Mouse (Mus musculus): ENCODE measurements at regions not wholly inside any gene's neighbourhood (a gene's known extent, or its start where the extent isn't known, plus 50 kb on each side); places are given as distances from the start of the nearest gene placed in this dataset.

DNA sequence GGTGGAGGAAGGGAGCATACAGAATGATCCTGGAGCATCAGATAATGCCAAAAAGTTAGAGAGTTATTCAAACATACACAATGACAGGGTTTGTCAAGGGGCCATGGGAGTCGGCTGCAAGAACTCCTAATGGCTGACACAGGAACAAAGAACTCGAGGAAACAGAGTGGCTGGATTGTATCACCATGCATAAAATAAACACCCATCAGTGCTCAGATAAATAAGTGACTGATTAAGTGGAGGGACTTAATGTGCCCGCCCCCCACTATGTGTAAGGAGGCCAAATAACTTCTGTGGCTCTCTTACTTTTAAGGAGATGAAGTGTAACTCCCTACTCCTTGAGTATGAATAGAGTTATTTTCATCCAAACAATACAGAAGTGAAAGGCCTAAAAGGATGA lies 220.1 kb upstream of the 9630041A04Rik start:
- H3K9me3 ChIP-seq (replicated peaks; ENCODE audit: control insufficient read depth, insufficient read depth, low read length, poor library complexity, severe bottlenecking), result no peaks in the 10 kb centered on the region
- no peak overlapping the region for H3K4me3 ChIP-seq (ENCODE audit: low read depth, low read length)
- no peak overlapping the region for H3K27ac ChIP-seq (ENCODE audit: insufficient read depth, low read length)
- no peaks in the 10 kb centered on the region for H3K36me3 ChIP-seq (ENCODE audit: control insufficient read depth, insufficient read depth, low read length, poor library complexity, severe bottlenecking)
- H3K4me1 ChIP-seq (ENCODE audit: control insufficient read depth, insufficient read depth, low read length), result no peaks in the 10 kb centered on the region
- TF ChIP-seq EP300 (IDR thresholded peaks at IDR 0.05; ENCODE audit: insufficient read depth, low read depth, low read length), result no peak
- TF ChIP-seq POLR2A (IDR thresholded peaks at IDR 0.05; ENCODE audit: insufficient read depth, low read length), result no peak
- TF ChIP-seq CTCF (IDR thresholded peaks at IDR 0.05; ENCODE audit: low read depth, low read length), result no peak
- H3K27me3 ChIP-seq (ENCODE audit: control insufficient read depth, insufficient read depth, low read length, poor library complexity, severe bottlenecking), result no peaks in the 10 kb centered on the region
- H3K9ac ChIP-seq (ENCODE audit: low read depth, poor library complexity, severe bottlenecking), result no peak overlapping the region

- no peaks in the 10 kb centered on the region for H3K4me1 ChIP-seq (ENCODE audit: control insufficient read depth, insufficient read depth, low read length)
- no peak for TF ChIP-seq EP300 (IDR thresholded peaks at IDR 0.05; ENCODE audit: insufficient read depth, low read depth, low read length)
- TF ChIP-seq CTCF (IDR thresholded peaks at IDR 0.05; ENCODE audit: low read depth, low read length), result no peak
- no peak for TF ChIP-seq POLR2A (IDR thresholded peaks at IDR 0.05; ENCODE audit: insufficient read depth, low read length)
- H3K27me3 ChIP-seq (ENCODE audit: control insufficient read depth, insufficient read depth, low read length, poor library complexity, severe bottlenecking), result no peaks in the 10 kb centered on the region
- H3K4me3 ChIP-seq (ENCODE audit: low read depth, low read length), result no peak overlapping the region
- no peak overlapping the region for H3K9ac ChIP-seq (ENCODE audit: low read depth, poor library complexity, severe bottlenecking)
- no peaks in the 10 kb centered on the region for H3K36me3 ChIP-seq (ENCODE audit: control insufficient read depth, insufficient read depth, low read length, poor library complexity, severe bottlenecking)
- H3K9me3 ChIP-seq (replicated peaks; ENCODE audit: control insufficient read depth, insufficient read depth, low read length, poor library complexity, severe bottlenecking), result no peaks in the 10 kb centered on the region
- H3K27ac ChIP-seq (ENCODE audit: insufficient read depth, low read length), result no peak overlapping the region
These were observed 221.0 kb upstream of the 9630041A04Rik start for GRCm38 (mm10) chr9:101640598-101640997.

DNA sequence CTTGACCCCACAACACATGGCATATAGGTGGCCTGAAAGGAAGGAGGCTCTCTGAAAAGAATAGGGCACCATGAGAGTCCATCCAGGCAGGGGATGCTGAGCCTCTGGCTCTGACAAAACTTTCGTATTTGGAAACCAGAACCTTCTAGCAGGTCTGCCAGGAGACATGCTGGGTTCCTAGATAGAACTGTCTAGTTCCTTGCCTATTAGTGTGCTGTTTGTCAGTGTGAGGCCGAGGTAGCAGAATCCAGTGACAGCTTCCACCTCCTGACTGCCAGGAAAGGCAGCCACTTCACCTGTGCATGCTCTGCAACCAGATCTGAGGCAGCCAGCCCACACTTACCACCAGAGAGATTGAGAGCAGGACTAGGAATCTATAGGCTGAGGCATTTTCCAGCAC lies 245.4 kb upstream of the 9630041A04Rik start:
- TF ChIP-seq CTCF (IDR thresholded peaks at IDR 0.05; ENCODE audit: low read depth, low read length), result no peak
- no peak for TF ChIP-seq EP300 (IDR thresholded peaks at IDR 0.05; ENCODE audit: insufficient read depth, low read depth, low read length)
- TF ChIP-seq POLR2A (IDR thresholded peaks at IDR 0.05; ENCODE audit: insufficient read depth, low read length), result no peak
- H3K4me3 ChIP-seq (ENCODE audit: low read depth, low read length), result no peak overlapping the region
- H3K36me3 ChIP-seq (ENCODE audit: control insufficient read depth, insufficient read depth, low read length, poor library complexity, severe bottlenecking), result no peaks in the 10 kb centered on the region
- H3K27ac ChIP-seq (ENCODE audit: insufficient read depth, low read length), result no peak overlapping the region
- no peaks in the 10 kb centered on the region for H3K4me1 ChIP-seq (ENCODE audit: control insufficient read depth, insufficient read depth, low read length)
- no peak overlapping the region for H3K9ac ChIP-seq (ENCODE audit: low read depth, poor library complexity, severe bottlenecking)
- no peaks in the 10 kb centered on the region for H3K27me3 ChIP-seq (ENCODE audit: control insufficient read depth, insufficient read depth, low read length, poor library complexity, severe bottlenecking)
- H3K9me3 ChIP-seq (replicated peaks; ENCODE audit: control insufficient read depth, insufficient read depth, low read length, poor library complexity, severe bottlenecking), result no peaks in the 10 kb centered on the region

DNA sequence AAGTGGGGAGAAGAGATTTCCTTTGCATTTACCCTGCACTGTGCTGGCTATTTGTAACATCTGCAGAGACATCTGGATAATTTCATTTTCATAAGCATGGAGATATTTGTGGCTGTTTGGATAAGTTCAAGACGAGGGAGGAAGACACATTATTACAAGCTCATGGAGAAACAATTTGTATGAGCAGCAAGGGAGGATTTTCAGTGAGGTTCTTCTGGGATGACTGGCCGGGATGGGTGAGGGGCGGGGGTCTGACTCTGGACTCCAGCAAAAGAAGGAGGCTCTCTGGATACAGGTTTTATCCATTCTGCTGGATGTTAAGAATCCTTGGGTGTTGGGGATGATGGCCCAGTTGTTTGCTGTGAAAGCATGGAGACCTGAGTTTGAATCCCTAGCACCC lies 246.5 kb upstream of the 9630041A04Rik start:
- no peaks in the 10 kb centered on the region for H3K9me3 ChIP-seq (replicated peaks; ENCODE audit: control insufficient read depth, insufficient read depth, low read length, poor library complexity, severe bottlenecking)
- H3K4me1 ChIP-seq (ENCODE audit: control insufficient read depth, insufficient read depth, low read length), result no peaks in the 10 kb centered on the region
- no peaks in the 10 kb centered on the region for H3K36me3 ChIP-seq (ENCODE audit: control insufficient read depth, insufficient read depth, low read length, poor library complexity, severe bottlenecking)
- no peaks in the 10 kb centered on the region for H3K27me3 ChIP-seq (ENCODE audit: control insufficient read depth, insufficient read depth, low read length, poor library complexity, severe bottlenecking)
- no peak overlapping the region for H3K9ac ChIP-seq (ENCODE audit: low read depth, poor library complexity, severe bottlenecking)
- H3K4me3 ChIP-seq (ENCODE audit: low read depth, low read length), result no peak overlapping the region
- H3K27ac ChIP-seq (ENCODE audit: insufficient read depth, low read length), result no peak overlapping the region
- TF ChIP-seq CTCF (IDR thresholded peaks at IDR 0.05; ENCODE audit: low read depth, low read length), result no peak
- no peak for TF ChIP-seq EP300 (IDR thresholded peaks at IDR 0.05; ENCODE audit: insufficient read depth, low read depth, low read length)
- TF ChIP-seq POLR2A (IDR thresholded peaks at IDR 0.05; ENCODE audit: insufficient read depth, low read length), result no peak

DNA sequence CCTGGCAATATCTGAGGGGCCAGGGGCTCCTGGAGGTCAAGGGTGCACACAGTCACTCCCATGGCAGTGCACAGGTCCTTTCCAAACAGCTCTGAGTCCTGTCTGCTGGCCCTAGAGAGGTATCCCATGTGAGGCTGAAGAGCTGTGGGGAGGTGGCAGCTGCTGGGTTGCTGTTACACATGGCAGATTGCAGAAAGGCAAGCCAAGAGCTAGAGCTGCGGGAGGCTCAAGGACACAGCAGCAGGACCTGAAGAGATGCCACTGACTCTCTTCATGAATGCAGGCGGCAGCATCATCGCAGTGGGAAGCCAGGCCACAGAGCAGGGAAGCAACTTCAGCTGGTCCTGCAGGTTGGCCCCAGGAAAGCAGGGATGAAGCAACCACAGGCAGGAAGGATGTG lies 247.7 kb upstream of the 9630041A04Rik start:
- Histone ChIP-seq H3K27ac (ENCODE audit: insufficient read depth, low read length) (no peak overlapping the region), H3K36me3 (ENCODE audit: control insufficient read depth, insufficient read depth, low read length, poor library complexity, severe bottlenecking) (no peaks in the 10 kb centered on the region), H3K9ac (ENCODE audit: low read depth, poor library complexity, severe bottlenecking) (no peak overlapping the region), H3K4me3 (ENCODE audit: low read depth, low read length) (no peak overlapping the region), H3K4me1 (ENCODE audit: control insufficient read depth, insufficient read depth, low read length) (no peaks in the 10 kb centered on the region), H3K9me3 (replicated peaks; ENCODE audit: control insufficient read depth, insufficient read depth, low read length, poor library complexity, severe bottlenecking) (no peaks in the 10 kb centered on the region), H3K27me3 (ENCODE audit: control insufficient read depth, insufficient read depth, low read length, poor library complexity, severe bottlenecking) (no peaks in the 10 kb centered on the region)
- no peak for TF ChIP-seq CTCF (IDR thresholded peaks at IDR 0.05; ENCODE audit: low read depth, low read length)
- TF ChIP-seq EP300 (IDR thresholded peaks at IDR 0.05; ENCODE audit: insufficient read depth, low read depth, low read length), result no peak
- no peak for TF ChIP-seq POLR2A (IDR thresholded peaks at IDR 0.05; ENCODE audit: insufficient read depth, low read length)

DNA sequence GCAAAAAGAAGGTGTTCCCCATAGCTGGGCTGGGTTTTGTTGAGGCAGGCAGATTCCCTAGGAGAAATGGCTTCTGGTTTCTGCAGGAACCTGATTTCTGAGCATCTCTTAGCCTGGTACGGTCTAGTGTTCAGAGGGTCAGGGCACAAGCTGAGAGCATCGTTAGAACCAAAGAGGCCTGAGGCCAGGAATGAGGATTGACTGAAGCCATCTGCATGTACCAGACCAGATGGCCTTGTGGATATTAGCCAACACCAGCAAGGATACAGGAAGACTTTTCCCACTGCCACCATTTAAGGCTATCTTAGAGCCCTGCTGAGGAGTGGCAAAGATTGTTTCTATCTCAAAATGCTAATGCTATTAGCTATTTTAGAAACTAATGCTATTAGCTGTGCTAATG lies 248.2 kb upstream of the 9630041A04Rik start:
- Histone ChIP-seq H3K27ac (ENCODE audit: insufficient read depth, low read length) (no peak overlapping the region), H3K36me3 (ENCODE audit: control insufficient read depth, insufficient read depth, low read length, poor library complexity, severe bottlenecking) (no peaks in the 10 kb centered on the region), H3K9ac (ENCODE audit: low read depth, poor library complexity, severe bottlenecking) (no peak overlapping the region), H3K4me3 (ENCODE audit: low read depth, low read length) (no peak overlapping the region), H3K9me3 (replicated peaks; ENCODE audit: control insufficient read depth, insufficient read depth, low read length, poor library complexity, severe bottlenecking) (no peaks in the 10 kb centered on the region), H3K4me1 (ENCODE audit: control insufficient read depth, insufficient read depth, low read length) (no peaks in the 10 kb centered on the region), H3K27me3 (ENCODE audit: control insufficient read depth, insufficient read depth, low read length, poor library complexity, severe bottlenecking) (no peaks in the 10 kb centered on the region)
- TF ChIP-seq EP300 (IDR thresholded peaks at IDR 0.05; ENCODE audit: insufficient read depth, low read depth, low read length), result no peak
- TF ChIP-seq CTCF (IDR thresholded peaks at IDR 0.05; ENCODE audit: low read depth, low read length), result no peak
- no peak for TF ChIP-seq POLR2A (IDR thresholded peaks at IDR 0.05; ENCODE audit: insufficient read depth, low read length)

Data from ES-Bruce4 (cell line).